Mouse (Mus musculus) kidney, adult 8-10 months (tissue): ENCODE data around the gene Tmem136.

Experiments
- DNase-seq, 2 experiments: peaks; one replicate each; pipeline ENCODE4 v3.0.0; 2022

The Tmem136 gene

DNA sequence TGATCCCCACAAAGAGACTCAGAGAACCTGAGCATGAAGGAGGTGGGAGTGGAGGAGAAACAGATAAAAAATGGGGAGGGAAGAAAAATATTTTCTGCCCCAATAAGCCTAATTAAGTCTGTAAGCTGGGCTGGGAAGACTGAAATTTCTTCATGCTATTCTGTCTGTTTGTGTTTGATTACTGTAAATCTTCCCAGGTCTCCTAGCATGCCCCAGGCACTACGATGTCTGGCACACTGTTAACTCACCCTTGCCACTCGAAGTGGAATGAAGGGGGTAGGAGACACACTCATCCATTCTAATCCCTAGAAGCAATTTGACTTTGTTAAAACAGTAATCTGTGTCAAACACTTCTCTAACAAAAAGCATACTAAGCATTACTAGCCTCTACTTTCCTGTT lies 44.6 kb downstream of the Tmem136 start:
- DNase-seq: no peak

DNA sequence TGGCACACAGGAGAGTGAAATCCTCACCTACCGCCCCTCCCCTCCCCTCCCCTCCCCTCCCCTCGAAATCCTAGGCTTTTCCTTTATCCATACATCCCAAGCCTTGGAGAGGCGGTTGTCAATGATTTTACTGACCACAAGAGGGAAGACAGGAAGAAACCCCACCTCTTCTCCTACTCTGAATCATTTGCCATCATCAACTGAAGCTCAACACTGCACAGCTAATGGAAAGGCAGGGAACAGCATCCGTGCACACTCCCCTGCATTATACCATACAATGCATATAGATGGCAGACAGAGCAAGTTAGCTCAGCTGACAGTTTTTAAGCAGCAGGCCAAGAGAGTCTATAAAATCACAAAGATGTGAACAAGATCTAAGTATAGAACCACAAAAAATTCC lies 45.2 kb downstream of the Tmem136 start:
- no peak for DNase-seq

GRCm38 (mm10) chr9:43070566-43070965 lies 45.8 kb downstream of the Tmem136 start:
- DNase-seq: no peak

GRCm38 (mm10) chr9:43070153-43070552 lies 46.2 kb downstream of the Tmem136 start:
- no peak for DNase-seq

- DNase-seq: no peak
Observed at GRCm38 (mm10) chr9:43067896-43068295, 48.5 kb downstream of the Tmem136 start.

DNA sequence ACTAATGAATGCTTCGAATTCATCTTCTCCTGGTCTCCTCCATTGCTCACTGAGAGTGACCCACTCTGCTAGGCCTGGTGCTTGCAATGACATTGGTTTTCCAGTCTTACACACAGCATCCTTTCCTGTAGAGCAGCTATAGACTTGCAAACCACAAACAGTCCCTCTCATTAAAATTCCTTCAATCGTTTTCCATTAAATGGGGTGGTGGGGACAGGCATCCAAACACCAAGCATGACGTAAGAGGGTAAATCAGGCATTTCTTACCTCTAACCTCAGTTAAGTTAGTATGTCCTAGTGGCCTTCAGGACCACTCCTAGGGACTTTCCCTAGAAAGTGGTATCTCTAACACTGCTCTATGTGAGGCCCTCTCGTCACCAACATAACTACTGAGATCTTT lies 51.1 kb downstream of the Tmem136 start:
- DNase-seq: no peak

DNA sequence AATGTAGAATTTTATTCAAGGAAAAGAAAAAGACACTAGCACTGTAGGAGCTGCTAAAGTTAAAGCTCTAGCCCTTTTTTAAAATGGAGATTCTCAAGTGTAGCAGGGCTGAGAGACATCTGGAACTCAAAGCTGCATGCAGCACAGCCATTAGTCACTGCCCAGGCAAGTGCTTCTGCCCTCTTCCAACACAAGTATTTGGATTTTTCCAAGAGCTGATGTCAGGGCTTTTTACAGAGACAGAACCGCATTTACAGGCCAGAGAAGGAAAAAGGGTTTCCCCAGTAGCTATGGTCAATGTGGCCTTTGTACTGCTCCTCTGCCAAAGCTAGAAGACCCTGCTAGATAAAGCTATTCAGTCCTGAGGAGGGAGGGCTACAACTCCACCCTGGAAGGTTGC lies 54.8 kb downstream of the Tmem136 start:
- no peak for DNase-seq
